Mouse (Mus musculus): ENCODE measurements around the gene Iqcf4.
"Not testable (repeated sequence)": the region's sequence is repeated elsewhere in the genome, so short reads cannot be mapped to it uniquely, and the experiment has no call there.

Gene Iqcf4

GRCm38 (mm10) chr9:106570896-106571295 is at the start of gene Iqcf4:
Iqcf4 (minus strand) TSS chr9:106570996.
- no peak for DNase-seq (ENCODE audit: low spot score in 2 of 2)

GRCm38 (mm10) chr9:106617496-106617895 is 46.7 kb upstream of the Iqcf4 start:
- no peak for DNase-seq (ENCODE audit: low spot score in 2 of 2)

- DNase-seq (ENCODE audit: low spot score in 2 of 2) = no peak
These were observed 45.5 kb upstream of the Iqcf4 start for GRCm38 (mm10) chr9:106616306-106616705.

- no peak for DNase-seq (ENCODE audit: low spot score in 2 of 2)
These were observed 43.8 kb upstream of the Iqcf4 start for GRCm38 (mm10) chr9:106614616-106615015.

- no peak for DNase-seq (ENCODE audit: low spot score in 2 of 2)
These were observed 43.2 kb upstream of the Iqcf4 start for GRCm38 (mm10) chr9:106613951-106614350.

- DNase-seq (ENCODE audit: low spot score in 2 of 2) = no peak
These were observed 39.9 kb upstream of the Iqcf4 start for GRCm38 (mm10) chr9:106610727-106611126.

- DNase-seq (ENCODE audit: low spot score in 2 of 2) = peak; percentile 8 to 53
These were observed 29.8 kb upstream of the Iqcf4 start for GRCm38 (mm10) chr9:106600546-106600945.

- no peak for DNase-seq (ENCODE audit: low spot score in 2 of 2)
These were observed 27.7 kb upstream of the Iqcf4 start for GRCm38 (mm10) chr9:106598466-106598865.

- no peak for DNase-seq (ENCODE audit: low spot score in 2 of 2)
These were observed 25.0 kb upstream of the Iqcf4 start for GRCm38 (mm10) chr9:106595836-106596235.

- not testable (repeated sequence) for DNase-seq (ENCODE audit: low spot score in 2 of 2)
These were observed 24.6 kb upstream of the Iqcf4 start for GRCm38 (mm10) chr9:106595402-106595801.

- DNase-seq (ENCODE audit: low spot score in 2 of 2) = no peak
These were observed 21.4 kb upstream of the Iqcf4 start for GRCm38 (mm10) chr9:106592158-106592557.

GRCm38 (mm10) chr9:106582552-106582951 is 11.8 kb upstream of the Iqcf4 start:
- DNase-seq (ENCODE audit: low spot score in 2 of 2) = no peak

- DNase-seq (ENCODE audit: low spot score in 2 of 2) = no peak
These were observed 9.2 kb upstream of the Iqcf4 start for GRCm38 (mm10) chr9:106580016-106580415.

GRCm38 (mm10) chr9:106576112-106576511 is 5.3 kb upstream of the Iqcf4 start:
- no peak for DNase-seq (ENCODE audit: low spot score in 2 of 2)

GRCm38 (mm10) chr9:106573366-106573765 is 2.6 kb upstream of the Iqcf4 start:
- DNase-seq (ENCODE audit: low spot score in 2 of 2) = no peak

GRCm38 (mm10) chr9:106572186-106572585 is 1.4 kb upstream of the Iqcf4 start:
- no peak for DNase-seq (ENCODE audit: low spot score in 2 of 2)

GRCm38 (mm10) chr9:106566437-106566836 is 4.4 kb downstream of the Iqcf4 start:
- peak in 1 of 2 experiments; percentile 31 for DNase-seq (ENCODE audit: low spot score in 2 of 2)

GRCm38 (mm10) chr9:106564025-106564424 is 6.8 kb downstream of the Iqcf4 start:
- no peak for DNase-seq (ENCODE audit: low spot score in 2 of 2)

GRCm38 (mm10) chr9:106562291-106562690 is 8.5 kb downstream of the Iqcf4 start:
- DNase-seq (ENCODE audit: low spot score in 2 of 2) = no peak

GRCm38 (mm10) chr9:106561531-106561930 is 9.3 kb downstream of the Iqcf4 start, which contains the start of gene Iqcf3:
Iqcf3 (minus strand) TSS chr9:106561631.
- DNase-seq (ENCODE audit: low spot score in 2 of 2) = no peak

GRCm38 (mm10) chr9:106534975-106535374 is 35.8 kb downstream of the Iqcf4 start:
- no peak for DNase-seq (ENCODE audit: low spot score in 2 of 2)

GRCm38 (mm10) chr9:106534296-106534695 is 36.5 kb downstream of the Iqcf4 start:
- no peak for DNase-seq (ENCODE audit: low spot score in 2 of 2)

GRCm38 (mm10) chr9:106531833-106532232 is 39.0 kb downstream of the Iqcf4 start:
- DNase-seq (ENCODE audit: low spot score in 2 of 2) = peak in 1 of 2 experiments; percentile 20

GRCm38 (mm10) chr9:106519909-106520308 is 50.9 kb downstream of the Iqcf4 start:
- no peak for DNase-seq (ENCODE audit: low spot score in 2 of 2)

Measured in spleen, postnatal 10 days (tissue).